Mouse (Mus musculus) CD4-positive, CD25-positive, alpha-beta regulatory T cell, adult 2 months (primary cell): ENCODE data around the gene Man1c1.

ENCODE experiments used
- DNase-seq: peaks from one replicate; pipeline ENCODE4 v3.0.0-alpha.2; 2012; ENCODE audit warnings: low read depth, low spot score

The Man1c1 gene

GRCm38 (mm10) chr4:134724974-134725373 is 20.9 kb upstream of the Man1c1 start:
- no peak for DNase-seq

DNA sequence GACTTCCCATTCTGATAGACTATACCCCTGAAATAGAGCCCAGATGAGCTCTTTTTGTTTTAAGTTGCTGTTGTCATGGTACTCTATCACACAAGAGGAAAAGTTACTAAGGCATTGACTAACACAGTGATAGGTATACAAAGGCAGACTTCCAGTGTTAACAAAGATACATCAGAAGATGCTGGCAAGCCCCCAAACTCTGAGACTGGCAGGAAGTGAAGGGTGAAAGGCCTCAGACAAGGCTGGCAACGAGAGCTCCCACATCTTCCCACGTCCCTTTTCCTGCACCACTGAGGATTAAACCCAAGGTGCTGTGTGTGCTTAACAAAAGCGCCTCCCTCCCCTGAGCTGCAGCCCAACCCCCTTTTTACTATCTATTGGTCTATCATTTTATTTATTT is 19.2 kb upstream of the Man1c1 start:
- no peak for DNase-seq

GRCm38 (mm10) chr4:134721076-134721475 is 17.0 kb upstream of the Man1c1 start:
- no peak for DNase-seq

GRCm38 (mm10) chr4:134720371-134720770 is 16.3 kb upstream of the Man1c1 start:
- no peak for DNase-seq

DNA sequence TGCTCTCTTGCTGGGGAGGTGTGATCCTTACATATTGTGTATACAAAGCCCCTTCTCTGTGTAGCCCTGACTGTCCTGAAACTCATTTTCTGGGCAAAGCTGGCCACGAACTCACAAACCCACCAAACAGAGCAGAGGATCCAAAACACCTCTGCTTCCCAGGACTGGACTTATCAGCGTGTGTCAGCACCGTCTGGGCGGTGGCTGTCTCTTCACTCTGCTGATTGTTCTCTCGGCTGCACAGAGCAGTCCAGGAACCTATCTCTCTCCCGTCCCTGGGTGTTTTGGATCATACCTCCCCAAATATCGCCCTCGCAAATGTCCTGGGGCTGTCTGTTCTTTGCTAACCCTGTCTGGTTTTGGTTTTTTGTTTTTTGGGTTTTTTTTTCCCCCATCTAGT is 15.4 kb upstream of the Man1c1 start:
- DNase-seq: no peak

DNA sequence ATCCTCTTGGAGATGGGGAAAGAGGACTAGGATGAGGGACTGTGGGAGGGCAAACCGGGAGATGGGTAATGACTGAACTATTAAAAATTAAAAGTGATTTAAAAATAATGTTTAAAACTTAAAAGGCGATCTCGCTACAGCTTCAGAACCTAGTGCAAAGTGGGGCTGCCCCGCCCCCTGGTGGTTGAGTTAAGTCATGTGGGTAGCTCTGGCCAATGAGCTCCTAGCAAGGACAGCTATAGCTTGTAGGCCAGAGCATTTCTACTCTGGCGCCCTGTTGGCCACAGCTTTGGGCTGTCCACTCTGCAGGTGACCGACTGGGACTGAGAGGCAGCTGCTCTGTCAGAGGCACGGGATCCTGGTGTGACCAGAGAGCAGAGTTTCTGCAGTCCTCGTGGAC is 9.8 kb upstream of the Man1c1 start:
- DNase-seq: peak; percentile 92

GRCm38 (mm10) chr4:134705311-134705710 is 1.2 kb upstream of the Man1c1 start:
- peak; percentile 20 for DNase-seq

DNA sequence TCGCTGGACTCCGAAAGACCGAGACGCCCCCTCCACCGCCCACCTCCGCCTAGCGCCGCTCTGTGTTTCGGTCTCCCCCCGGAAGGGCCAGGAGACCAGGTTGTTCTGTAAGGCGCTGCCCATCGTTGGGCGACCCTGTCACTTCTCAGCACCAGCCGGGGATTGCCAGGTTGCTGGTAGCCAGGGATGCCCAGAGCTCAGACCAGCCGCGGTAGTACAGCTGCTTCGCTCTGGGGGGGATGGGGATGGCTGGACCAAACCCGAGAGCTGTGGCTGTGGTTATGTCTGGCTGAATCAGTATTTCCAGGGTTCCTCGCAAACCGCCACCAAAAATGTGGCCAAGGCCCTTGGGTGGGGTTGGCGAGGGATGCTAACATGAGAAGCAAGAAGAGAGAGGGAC is 500 bp upstream of the Man1c1 start:
- no peak for DNase-seq

- DNase-seq: peak; percentile 51
Measured at GRCm38 (mm10) chr4:134702981-134703834, 882 bp downstream of the Man1c1 start.

DNA sequence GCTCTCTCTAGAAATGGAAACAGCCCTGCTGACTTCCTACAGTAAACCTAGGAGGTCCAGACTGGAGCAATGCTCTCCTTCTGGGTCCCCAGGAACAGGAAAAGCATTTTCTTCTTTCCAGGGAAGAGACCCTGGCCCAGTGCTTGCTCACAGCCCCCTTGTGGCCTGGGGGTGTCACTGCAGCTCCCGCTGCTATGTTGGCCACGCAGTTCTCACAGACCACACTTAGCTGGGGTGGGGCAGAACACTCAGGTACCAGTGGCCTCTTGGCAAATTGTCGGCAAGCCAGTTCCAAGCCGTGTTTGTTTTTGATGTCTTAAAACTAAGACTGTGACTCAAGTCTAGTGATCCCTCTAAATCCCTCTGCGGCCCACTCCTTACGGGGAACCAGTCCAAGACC is 2.2 kb downstream of the Man1c1 start:
- DNase-seq: peak; percentile 82

DNA sequence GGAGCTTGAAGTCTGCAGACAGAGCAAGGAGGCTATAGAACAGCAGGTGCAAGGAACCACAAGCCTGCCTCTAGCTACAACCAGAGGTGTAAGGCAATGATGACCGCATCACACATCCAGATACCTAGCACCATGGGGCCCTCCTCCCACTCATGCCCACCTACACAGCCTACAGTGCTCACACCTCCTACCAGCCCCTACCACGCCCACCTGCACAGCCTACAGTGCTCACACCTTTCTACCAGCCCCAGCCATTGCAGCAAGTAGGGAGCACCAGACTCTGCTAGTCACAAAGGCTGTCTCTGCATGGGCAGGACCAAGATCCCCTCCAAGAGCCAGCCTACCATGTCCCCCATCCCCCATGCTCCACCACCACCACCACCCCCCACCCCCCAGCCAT is 3.2 kb downstream of the Man1c1 start:
- DNase-seq: no peak

DNA sequence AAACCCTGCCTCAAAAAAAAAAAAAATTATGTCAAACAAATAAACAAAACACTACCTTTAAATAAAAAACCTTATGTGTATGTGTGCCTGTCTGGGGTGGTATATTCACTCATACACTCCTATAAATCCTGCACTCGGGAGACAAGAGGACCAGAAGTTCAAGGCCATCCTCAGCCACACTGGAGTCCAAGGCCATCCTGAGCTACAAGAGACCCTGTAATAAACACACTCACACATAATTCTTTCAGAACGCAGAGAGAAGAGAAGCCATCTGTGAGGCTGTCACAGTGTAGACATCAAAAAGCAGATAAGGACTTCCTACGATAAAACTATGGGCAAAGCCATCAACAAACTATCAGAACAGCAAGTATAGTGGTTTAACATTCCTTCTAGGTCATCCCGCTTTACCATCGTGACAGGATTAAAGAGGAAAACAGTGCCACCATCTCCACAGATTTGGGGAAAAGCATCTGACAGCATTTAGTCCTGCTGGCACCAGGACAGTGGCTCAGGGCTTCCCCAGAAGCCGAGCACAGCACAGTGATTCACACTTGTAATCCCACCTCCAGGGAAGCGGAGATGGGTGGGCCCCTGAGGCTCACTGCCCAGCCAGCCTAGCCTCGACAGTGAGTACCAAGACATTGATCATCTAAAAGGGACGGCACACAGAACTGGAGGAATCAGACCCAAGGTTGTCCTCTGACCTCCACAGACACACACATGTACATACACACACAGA is 10.7 kb downstream of the Man1c1 start:
- no peak for DNase-seq

DNA sequence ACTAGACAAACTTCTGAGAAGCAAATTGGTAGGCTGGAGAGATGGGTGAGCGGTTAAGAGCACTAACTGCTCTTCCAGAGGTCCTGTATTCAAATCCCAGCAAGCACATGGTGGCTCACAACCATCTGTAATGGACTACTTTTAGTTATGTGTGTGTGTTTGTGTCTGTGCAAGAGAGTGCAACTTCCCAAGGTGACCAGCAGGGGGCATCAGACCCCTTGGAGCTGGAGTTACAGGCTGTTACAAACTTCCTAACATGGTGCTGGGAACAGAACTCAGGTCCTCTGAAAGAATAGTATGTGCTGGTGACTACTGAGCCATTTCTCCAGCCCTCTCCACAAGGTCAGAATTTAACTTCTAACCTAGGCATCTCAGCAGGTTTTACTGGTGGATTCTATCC is 11.7 kb downstream of the Man1c1 start:
- DNase-seq: no peak

DNA sequence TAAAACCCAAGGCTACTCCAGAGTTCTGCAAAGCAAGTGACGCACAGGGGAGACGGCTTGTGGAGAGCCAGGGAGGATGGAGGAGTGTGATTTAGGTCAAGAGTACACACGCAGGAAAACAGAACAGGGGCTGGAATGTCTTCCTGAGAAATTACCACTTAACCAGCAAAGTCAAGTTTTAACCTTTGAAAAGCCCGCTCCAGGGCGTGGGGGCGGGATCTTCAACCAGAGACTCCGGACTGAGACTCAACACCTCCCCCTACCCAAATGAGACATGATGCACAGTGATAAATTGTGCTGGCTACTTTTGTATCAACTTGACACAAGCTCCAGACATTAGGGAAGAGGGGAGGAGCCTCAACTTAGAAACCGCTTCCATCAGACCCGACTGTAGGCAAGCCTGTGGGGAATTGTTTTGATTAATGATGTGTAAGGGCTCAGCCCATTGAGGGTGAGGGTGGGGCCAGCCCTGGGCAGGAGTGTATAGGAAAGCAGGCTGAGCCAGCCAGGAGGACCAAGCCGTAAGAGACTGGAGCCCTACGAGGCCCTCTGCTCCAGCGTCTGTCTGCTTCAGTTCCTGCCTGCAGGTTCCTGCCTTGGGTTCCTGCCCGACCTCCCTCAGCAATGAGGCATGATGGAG is 17.9 kb downstream of the Man1c1 start:
- DNase-seq: no peak

GRCm38 (mm10) chr4:134684637-134685338 is 19.3 kb downstream of the Man1c1 start:
- peak; percentile 33 for DNase-seq

DNA sequence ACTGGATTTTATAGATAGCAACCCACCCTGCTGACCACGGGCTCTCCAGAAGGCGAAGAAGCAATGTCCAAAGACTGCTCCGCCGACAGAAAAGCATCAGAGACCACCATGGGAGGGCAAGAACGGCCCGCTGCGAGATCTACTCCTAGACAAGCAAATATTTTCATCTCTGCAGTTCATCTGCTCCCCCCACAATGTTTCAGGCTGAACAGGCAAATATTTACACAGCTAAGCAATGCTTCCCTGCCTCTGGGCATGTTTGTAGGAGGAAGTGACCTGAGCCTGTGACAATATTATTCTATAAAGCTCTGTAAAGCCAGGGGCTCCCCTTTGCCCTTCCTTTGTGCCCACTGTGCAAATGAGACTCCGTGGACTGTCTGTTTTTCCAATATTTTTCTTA is 20.2 kb downstream of the Man1c1 start:
- DNase-seq: no peak

GRCm38 (mm10) chr4:134683008-134683407 is 21.1 kb downstream of the Man1c1 start:
- DNase-seq: peak; percentile 41

DNA sequence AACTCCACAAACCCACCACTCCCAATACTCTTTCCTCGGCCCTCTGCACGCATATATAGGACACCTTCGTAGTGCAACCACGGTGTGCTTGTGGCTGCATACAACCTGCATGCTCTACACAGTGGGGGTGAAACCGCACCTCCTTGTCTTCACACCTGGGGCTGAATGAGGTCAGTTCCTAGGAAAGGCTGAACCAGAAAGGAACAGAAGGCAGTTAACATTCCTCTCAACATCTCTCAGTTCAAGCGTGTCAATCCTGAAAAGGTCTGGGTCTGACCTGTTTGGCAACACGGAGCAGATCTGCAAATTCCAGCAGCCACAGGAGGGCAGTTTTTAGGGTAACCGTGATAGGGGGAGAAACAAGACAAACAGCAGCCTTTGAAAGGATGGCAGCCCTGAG is 21.7 kb downstream of the Man1c1 start:
- DNase-seq: no peak

- no peak for DNase-seq
Measured at GRCm38 (mm10) chr4:134681819-134682218, 22.3 kb downstream of the Man1c1 start.

GRCm38 (mm10) chr4:134677556-134678508 is 26.3 kb downstream of the Man1c1 start:
- no peak for DNase-seq

- no peak for DNase-seq
Measured at GRCm38 (mm10) chr4:134675800-134676199, 28.3 kb downstream of the Man1c1 start.
